Mouse (Mus musculus) ES-E14 (cell line): ENCODE data around the gene C1qtnf5. TPM values are rescaled to one million over a fixed set of nuclear protein-coding genes. Genes with fewer than 3 reads are reported as not detected.

Experiments used
- DNase-seq: peaks from one replicate; pipeline ENCODE4 v3.0.0-alpha.2; 2013; ENCODE audit warnings: low read depth, low spot score
- H3K27ac ChIP-seq: 2 replicates; pipeline ENCODE4 v1.5.1; 2012; ENCODE audit warnings: low read depth, mild to moderate bottlenecking, low read length, moderate library complexity, mixed read lengths; ENCODE audit not compliant: poor library complexity, insufficient read depth, severe bottlenecking
- H3K36me3 ChIP-seq: 2 replicates; pipeline ENCODE4 v1.6.1; 2012; ENCODE audit warnings: mild to moderate bottlenecking, low read length, moderate library complexity, mixed read lengths; ENCODE audit not compliant: control insufficient read depth, poor library complexity, insufficient read depth, severe bottlenecking
- H3K4me1 ChIP-seq, 2 experiments: fragments of 150-350 bp in 1 of 2; sonication (generic) in 1 of 2; 2 replicates each; pipeline ENCODE4 v1.6.1; 2012; ENCODE audit warnings: low read length in 2 of 2, mild to moderate bottlenecking in 1 of 2, mixed read lengths in 1 of 2; ENCODE audit not compliant: control insufficient read depth in 2 of 2, insufficient read depth in 2 of 2, poor library complexity in 1 of 2
- H3K4me3 ChIP-seq, 2 experiments: fragments of 150-350 bp in 1 of 2; sonication (generic) in 1 of 2; 2 replicates each; pipeline ENCODE4 v1.5.1; 2012; ENCODE audit warnings: low read length in 2 of 2, low read depth in 1 of 2, mild to moderate bottlenecking in 1 of 2, mixed read lengths in 1 of 2; ENCODE audit not compliant: insufficient read depth in 1 of 2, poor library complexity in 1 of 2, severe bottlenecking in 1 of 2
- H3K9ac ChIP-seq: 2 replicates; pipeline ENCODE4 v1.6.1; 2012; ENCODE audit warnings: low read depth, mild to moderate bottlenecking, low read length, mixed read lengths; ENCODE audit not compliant: poor library complexity, insufficient read depth, severe bottlenecking
- H3K9me3 ChIP-seq: fragments of 150-350 bp; sonication (generic); 2 replicates; pipeline ENCODE4 v1.6.1; 2012; ENCODE audit warnings: low read depth, mild to moderate bottlenecking, low read length; ENCODE audit not compliant: control insufficient read depth, insufficient read depth
- CHD2 ChIP-seq: IDR thresholded peaks from 2 replicates; pipeline ENCODE4 v1.6.1; 2014; ENCODE audit warnings: mild to moderate bottlenecking, low read depth, low read length, inconsistent platforms
- HCFC1 ChIP-seq: IDR thresholded peaks from 2 replicates; pipeline ENCODE4 v1.6.1; 2012; ENCODE audit warnings: low read length, inconsistent platforms, borderline replicate concordance; ENCODE audit not compliant: insufficient read depth
- MAFK ChIP-seq: IDR thresholded peaks from 2 replicates; pipeline ENCODE4 v1.6.1; 2014; ENCODE audit warnings: mild to moderate bottlenecking, low read depth, low read length, inconsistent platforms; ENCODE audit not compliant: insufficient read depth
- ZC3H11A ChIP-seq: IDR thresholded peaks from 2 replicates; pipeline ENCODE4 v1.6.1; 2012; ENCODE audit warnings: low read depth, mild to moderate bottlenecking, inconsistent platforms, low read length, borderline replicate concordance
- ZNF384 ChIP-seq: IDR thresholded peaks from 2 replicates; pipeline ENCODE4 v1.6.1; 2012; ENCODE audit warnings: low read depth, low read length, inconsistent platforms
- in situ Hi-C, 2 experiments: fragments of 600-800 bp; cut with MboI; formaldehyde crosslinking; loops; one replicate each; pipeline ENCODE4 v1.15.1; 2025; ENCODE audit warnings: low sequenced_read_pairs in 2 of 2, inconsistent platforms in 1 of 2; ENCODE audit not compliant: unreplicated experiment in 2 of 2
- total RNA-seq: library from RNA; depleted of rRNA; stranded (reverse); fragments of 300-350 nt; gene quantifications from 2 replicates; pipeline ENCODE4 v1.2.3, GENCODE M21; 2012

Gene C1qtnf5
- total RNA-seq, 1 experiment = 1.6 TPM

GRCm38 (mm10) chr9:44095781-44096180 lies 11.3 kb upstream of the C1qtnf5 start:
- DNase-seq = no peak
- TF ChIP-seq CHD2 = no peak
- TF ChIP-seq MAFK = no peak
- no peak for TF ChIP-seq HCFC1
- no peak for TF ChIP-seq ZC3H11A
- no peak for TF ChIP-seq ZNF384
- H3K9ac ChIP-seq = no peak overlapping the region
- H3K9me3 ChIP-seq = no peaks in the 10 kb centered on the region
- peaks cover 0 to 2% of the 10 kb centered on the region in 2 experiments; a peak in 1 of 4 replicates for H3K4me1 ChIP-seq
- in situ Hi-C loops = no loop called here
- no peak overlapping the region for H3K4me3 ChIP-seq
- H3K36me3 ChIP-seq = peaks cover 4% of the 10 kb centered on the region; the same call in 1 of the 2 replicates
- no peak overlapping the region for H3K27ac ChIP-seq

GRCm38 (mm10) chr9:44096536-44096935 lies 10.5 kb upstream of the C1qtnf5 start:
- H3K27ac ChIP-seq = no peak overlapping the region
- H3K4me1 ChIP-seq = peaks cover 0 to 4% of the 10 kb centered on the region in 2 experiments; a peak in 1 of 4 replicates
- DNase-seq = no peak
- no peak overlapping the region for H3K4me3 ChIP-seq
- TF ChIP-seq ZNF384 (no peak), MAFK (no peak), ZC3H11A (no peak), HCFC1 (no peak), CHD2 (no peak)
- no peaks in the 10 kb centered on the region for H3K9me3 ChIP-seq
- peaks cover 4% of the 10 kb centered on the region; the same call in 1 of the 2 replicates for H3K36me3 ChIP-seq
- in situ Hi-C loops = no loop called here
- no peak overlapping the region for H3K9ac ChIP-seq

- in situ Hi-C loops = no loop called here
- Histone ChIP-seq H3K36me3 (peaks cover 6% of the 10 kb centered on the region; the same call in 1 of the 2 replicates), H3K9me3 (no peaks in the 10 kb centered on the region), H3K9ac (no peak within 1 kb of the TSS), H3K4me3 (no peak within 1 kb of the TSS), H3K4me1 (peaks cover 0 to 2% of the 10 kb centered on the region in 2 experiments; a peak in 1 of 4 replicates), H3K27ac (no peak within 1 kb of the TSS)
- TF ChIP-seq HCFC1 (no peak), CHD2 (no peak), ZNF384 (no peak), MAFK (no peak)
- DNase-seq = no peak
Observed at GRCm38 (mm10) chr9:44101490-44101889, 5.6 kb upstream of the C1qtnf5 start, which contains the start of gene Mfrp. Mfrp (plus strand) TSS chr9:44101729.

GRCm38 (mm10) chr9:44104881-44105280 lies 2.2 kb upstream of the C1qtnf5 start:
- Histone ChIP-seq H3K4me3 (no peak overlapping the region), H3K4me1 (peaks cover 0 to 20% of the 10 kb centered on the region in 2 experiments; a peak in 2 of 4 replicates)
- TF ChIP-seq ZC3H11A (no peak), MAFK (no peak), ZNF384 (no peak), CHD2 (no peak), HCFC1 (no peak)

GRCm38 (mm10) chr9:44105781-44106180 lies 1.3 kb upstream of the C1qtnf5 start:
- TF ChIP-seq HCFC1 (no peak), MAFK (no peak), ZNF384 (no peak), ZC3H11A (no peak), CHD2 (no peak)
- in situ Hi-C loops = no loop called here
- H3K9me3 ChIP-seq = no peaks in the 10 kb centered on the region
- no peak for DNase-seq
- no peak overlapping the region for H3K9ac ChIP-seq
- H3K4me3 ChIP-seq = no peak overlapping the region
- H3K27ac ChIP-seq = no peak overlapping the region
- H3K4me1 ChIP-seq = peaks cover 0 to 20% of the 10 kb centered on the region in 2 experiments; a peak in 2 of 4 replicates
- peaks cover 17% of the 10 kb centered on the region; the same call in 1 of the 2 replicates for H3K36me3 ChIP-seq

More at GRCm38 (mm10) chr9:44104881-44105280, 2.2 kb upstream of the C1qtnf5 start:
- DNase-seq = no peak
- no peaks in the 10 kb centered on the region for H3K9me3 ChIP-seq
- H3K36me3 ChIP-seq = peaks cover 13% of the 10 kb centered on the region; the same call in 1 of the 2 replicates
- in situ Hi-C loops = no loop called here
- H3K27ac ChIP-seq = peak overlapping the region; percentile 10; the same call in 1 of the 2 replicates
- no peak overlapping the region for H3K9ac ChIP-seq
